Mouse (Mus musculus) heart, embryonic 15.5 days (tissue): Measurements from ENCODE around the gene Dcst2. TPM values are rescaled to one million over a fixed set of nuclear protein-coding genes. Genes with fewer than 3 reads are reported as not detected.

Experiments
- ATAC-seq: fragments of 200-750 bp; cut with Nextera tagmentation; replicated peaks from 2 replicates; pipeline ENCODE4 v1.8.0; 2017; ENCODE audit warnings: low read depth, moderate TSS enrichment; ENCODE audit not compliant: insufficient number of reproducible peaks, insufficient read depth, low FRiP score
- H3K27ac ChIP-seq: fragments of 300-500 bp; sonication (generic); 2 replicates; pipeline ENCODE4 v1.5.1; 2015; ENCODE audit warnings: mild to moderate bottlenecking, inconsistent platforms
- H3K27me3 ChIP-seq: fragments of 300-500 bp; sonication (generic); 2 replicates; pipeline ENCODE4 v1.6.1; 2015; ENCODE audit warnings: inconsistent platforms
- H3K36me3 ChIP-seq: fragments of 300-500 bp; sonication (generic); 2 replicates; pipeline ENCODE4 v1.6.1; 2015; ENCODE audit warnings: mild to moderate bottlenecking, inconsistent platforms
- H3K4me1 ChIP-seq: fragments of 300-500 bp; sonication (generic); replicated peaks from 2 replicates; pipeline ENCODE4 v1.6.1; 2015; ENCODE audit warnings: inconsistent platforms
- H3K4me2 ChIP-seq: fragments of 300-500 bp; sonication (generic); 2 replicates; pipeline ENCODE4 v1.6.1; 2015; ENCODE audit warnings: inconsistent platforms, mild to moderate bottlenecking, moderate library complexity
- H3K4me3 ChIP-seq: fragments of 300-500 bp; sonication (generic); 2 replicates; pipeline ENCODE4 v1.5.1; 2015; ENCODE audit warnings: mild to moderate bottlenecking, inconsistent platforms
- H3K9ac ChIP-seq: fragments of 300-500 bp; sonication (generic); 2 replicates; pipeline ENCODE4 v1.6.1; 2015; ENCODE audit warnings: mild to moderate bottlenecking, inconsistent platforms
- H3K9me3 ChIP-seq: fragments of 300-500 bp; sonication (generic); replicated peaks from 2 replicates; pipeline ENCODE4 v1.6.1; 2016; ENCODE audit warnings: inconsistent platforms
- WGBS: fragments of 180-500 bp; shearing (Covaris S2); methylation state at CpG from one replicate; pipeline ENCODE4 v1.1.7; 2015; ENCODE audit warnings: mixed read lengths; 5-methylcytosine and 5-hydroxymethylcytosine counted together
- polyA plus RNA-seq: library from polyadenylated mRNA; unstranded; fragments of >200 nt; fragmentation: Nextera tagmentation; extraction: Ambion mirVana; gene quantifications from 2 replicates; pipeline ENCODE4 v1.2.1, GENCODE M21; 2015

Dcst2 gene
- polyA plus RNA-seq, 1 experiment from 2014 or later = not detected

DNA sequence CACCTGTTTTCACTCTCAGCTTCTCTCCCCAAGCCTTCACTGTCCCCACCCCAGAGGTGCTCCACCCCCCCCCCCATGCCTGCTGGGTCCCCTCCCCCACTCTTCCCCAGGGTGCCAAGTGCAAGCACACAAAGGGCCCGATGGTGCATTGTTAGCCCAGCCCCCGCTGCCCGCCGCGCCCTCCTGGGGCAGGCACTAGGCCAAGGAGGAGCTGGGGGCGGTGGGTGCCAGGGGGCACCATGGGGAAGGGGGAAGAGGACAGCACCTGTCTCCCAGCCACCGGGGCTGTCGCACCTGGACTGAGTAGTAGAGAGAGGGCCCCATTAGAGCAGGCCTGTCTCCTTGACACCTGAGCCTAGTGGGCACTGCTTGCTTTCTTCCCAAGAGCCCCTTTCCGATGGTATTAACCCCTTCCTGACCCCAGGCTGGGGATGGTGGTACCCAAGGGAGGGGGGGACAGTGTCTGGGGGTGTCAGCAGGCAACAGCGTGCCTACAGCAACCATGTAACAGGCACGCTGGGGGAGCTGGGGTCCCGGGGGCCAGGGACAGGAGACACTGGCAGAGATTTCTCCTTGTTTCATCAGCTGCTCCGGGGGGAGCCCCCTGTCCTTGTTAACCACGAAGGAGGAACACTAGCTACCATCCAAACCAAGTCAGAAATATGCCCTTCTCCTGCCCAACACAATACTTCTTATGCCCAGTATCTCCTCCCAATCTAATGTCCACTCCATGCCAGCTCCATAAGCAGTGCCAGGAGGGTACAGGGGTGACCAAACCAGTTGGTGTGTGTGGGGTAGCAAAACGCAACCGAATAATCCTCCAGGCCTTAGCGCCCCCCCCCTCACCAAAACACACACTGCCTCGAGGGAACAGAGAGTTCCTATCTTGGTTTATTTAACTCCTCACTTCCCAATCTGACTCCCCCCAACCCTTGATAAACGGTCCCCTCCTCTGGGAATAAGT is 29.2 kb downstream of the Dcst2 start:
- peaks cover 48% of the 10 kb centered on the region for H3K4me1 ChIP-seq
- H3K4me2 ChIP-seq = peak overlapping the region; percentile 96
- ATAC-seq = no peak
- H3K27ac ChIP-seq = peak overlapping the region; percentile 80
- H3K9me3 ChIP-seq = no peaks in the 10 kb centered on the region
- no peaks in the 10 kb centered on the region for H3K27me3 ChIP-seq
- 12% methylated on average over 19 of the region's 19 CpGs for WGBS
- peak overlapping the region; percentile 73 for H3K4me3 ChIP-seq
- peak overlapping the region; percentile 68 for H3K9ac ChIP-seq
- no peaks in the 10 kb centered on the region for H3K36me3 ChIP-seq

DNA sequence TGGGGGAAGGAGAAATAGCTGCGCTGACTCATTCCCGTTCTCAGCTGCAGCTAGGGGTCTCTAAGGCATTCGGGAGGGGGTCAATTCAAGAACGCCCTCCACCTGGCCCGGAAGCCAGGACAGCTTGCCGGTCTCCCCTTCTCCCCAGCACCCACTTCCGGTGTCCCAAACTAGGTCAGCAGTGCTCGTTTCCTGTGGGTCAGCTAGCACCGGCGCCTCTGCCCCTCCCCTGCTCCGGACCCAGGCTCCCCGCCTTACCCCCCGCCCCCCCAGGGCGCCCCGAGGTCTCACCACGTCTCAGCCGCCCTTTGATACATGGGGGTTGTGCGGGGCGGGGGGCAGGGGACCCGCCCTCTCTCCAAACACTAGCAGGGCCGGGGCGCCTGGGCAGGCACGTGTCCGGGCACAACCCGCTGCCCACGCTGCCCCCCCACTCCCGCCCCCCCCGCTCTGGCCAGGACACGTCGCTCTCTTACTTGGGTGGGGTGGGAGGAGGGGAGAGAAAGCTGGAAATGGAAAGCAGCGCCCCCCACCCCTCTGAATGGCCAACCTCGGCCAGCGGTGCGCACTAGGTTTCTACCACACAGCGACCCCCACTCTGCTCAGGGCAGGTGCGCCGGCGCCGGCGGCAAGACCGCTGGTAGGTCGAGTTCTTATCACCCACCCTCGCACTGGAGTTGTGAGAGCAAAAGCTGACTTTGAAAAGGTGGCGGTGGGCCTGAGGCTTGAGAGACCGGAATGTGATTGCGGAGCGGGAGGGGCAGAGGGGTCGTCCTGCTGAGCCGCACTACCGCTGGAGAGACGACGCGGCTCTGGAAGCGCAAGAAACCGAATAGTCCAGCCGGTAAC is 30.1 kb downstream of the Dcst2 start:
- WGBS = under 1% methylated on average over 54 of the region's 56 CpGs
- Histone ChIP-seq H3K9ac (peak overlapping the region; percentile 68), H3K4me1 (peaks cover 57% of the 10 kb centered on the region), H3K4me3 (peak overlapping the region; percentile 73), H3K4me2 (peak overlapping the region; percentile 96), H3K27ac (peak overlapping the region; percentile 80), H3K27me3 (no peaks in the 10 kb centered on the region), H3K9me3 (no peaks in the 10 kb centered on the region), H3K36me3 (no peaks in the 10 kb centered on the region)
- no peak for ATAC-seq

DNA sequence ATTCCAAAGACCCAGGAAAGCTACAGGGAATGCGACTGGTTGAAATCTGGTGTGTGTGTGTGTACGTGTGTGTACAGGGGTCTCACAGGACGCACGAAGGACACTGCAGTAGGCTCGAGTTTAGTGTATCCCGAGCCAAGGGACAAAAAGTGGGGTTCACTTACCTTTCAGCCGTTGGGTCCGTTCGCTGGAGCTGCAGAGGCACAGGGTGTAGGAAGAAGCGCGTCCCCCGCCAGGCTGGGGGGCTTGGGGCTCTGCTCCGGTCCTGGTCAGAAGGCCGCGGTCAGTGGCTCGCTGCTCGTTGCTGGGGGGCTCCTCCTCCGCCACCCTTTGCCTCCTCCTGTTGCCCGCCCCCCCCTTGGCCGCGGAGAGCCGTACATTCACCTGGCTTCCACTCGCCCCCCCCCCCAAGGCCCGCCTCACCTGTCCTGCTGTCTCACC is 31.1 kb downstream of the Dcst2 start:
- WGBS = under 1% methylated on average over 23 of the region's 24 CpGs
- no peak for ATAC-seq

DNA sequence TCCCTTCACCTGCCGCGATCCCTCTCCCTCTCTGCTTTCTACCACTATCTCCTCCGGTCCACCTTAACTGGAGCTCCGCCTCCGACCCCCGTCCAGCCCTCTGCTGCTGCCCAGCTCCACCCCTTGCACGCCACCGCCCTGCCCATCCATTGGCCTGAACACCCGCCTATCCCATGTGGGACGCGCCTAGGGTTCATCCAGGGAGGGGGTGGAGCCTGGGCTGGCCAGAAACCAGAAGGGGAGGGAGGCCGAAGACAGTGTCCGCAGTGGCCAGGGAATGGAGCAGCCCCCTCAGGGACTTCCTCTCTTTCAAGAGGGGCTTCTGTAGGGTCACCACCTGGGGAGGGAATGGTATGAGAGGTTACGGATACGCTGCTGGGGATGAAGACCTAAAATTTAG is 31.8 kb downstream of the Dcst2 start:
- H3K4me3 ChIP-seq = peak overlapping the region; percentile 73
- peaks cover 53% of the 10 kb centered on the region for H3K4me1 ChIP-seq
- H3K36me3 ChIP-seq = no peaks in the 10 kb centered on the region
- no peaks in the 10 kb centered on the region for H3K9me3 ChIP-seq
- H3K27me3 ChIP-seq = no peaks in the 10 kb centered on the region
- H3K9ac ChIP-seq = peak overlapping the region; percentile 63
- peak overlapping the region; percentile 94 for H3K27ac ChIP-seq
- H3K4me2 ChIP-seq = peak overlapping the region; percentile 96
- peak; percentile 94 for ATAC-seq
- under 1% methylated on average over 15 of the region's 15 CpGs for WGBS

More for the DNA sequence above, 31.1 kb downstream of the Dcst2 start:
- peak overlapping the region; percentile 73 for H3K4me3 ChIP-seq
- peak overlapping the region; percentile 96 for H3K4me2 ChIP-seq
- peak overlapping the region; percentile 68 for H3K9ac ChIP-seq
- no peaks in the 10 kb centered on the region for H3K9me3 ChIP-seq
- no peaks in the 10 kb centered on the region for H3K36me3 ChIP-seq
- peak overlapping the region; percentile 80 for H3K27ac ChIP-seq
- H3K27me3 ChIP-seq = no peaks in the 10 kb centered on the region
- H3K4me1 ChIP-seq = peaks cover 56% of the 10 kb centered on the region

DNA sequence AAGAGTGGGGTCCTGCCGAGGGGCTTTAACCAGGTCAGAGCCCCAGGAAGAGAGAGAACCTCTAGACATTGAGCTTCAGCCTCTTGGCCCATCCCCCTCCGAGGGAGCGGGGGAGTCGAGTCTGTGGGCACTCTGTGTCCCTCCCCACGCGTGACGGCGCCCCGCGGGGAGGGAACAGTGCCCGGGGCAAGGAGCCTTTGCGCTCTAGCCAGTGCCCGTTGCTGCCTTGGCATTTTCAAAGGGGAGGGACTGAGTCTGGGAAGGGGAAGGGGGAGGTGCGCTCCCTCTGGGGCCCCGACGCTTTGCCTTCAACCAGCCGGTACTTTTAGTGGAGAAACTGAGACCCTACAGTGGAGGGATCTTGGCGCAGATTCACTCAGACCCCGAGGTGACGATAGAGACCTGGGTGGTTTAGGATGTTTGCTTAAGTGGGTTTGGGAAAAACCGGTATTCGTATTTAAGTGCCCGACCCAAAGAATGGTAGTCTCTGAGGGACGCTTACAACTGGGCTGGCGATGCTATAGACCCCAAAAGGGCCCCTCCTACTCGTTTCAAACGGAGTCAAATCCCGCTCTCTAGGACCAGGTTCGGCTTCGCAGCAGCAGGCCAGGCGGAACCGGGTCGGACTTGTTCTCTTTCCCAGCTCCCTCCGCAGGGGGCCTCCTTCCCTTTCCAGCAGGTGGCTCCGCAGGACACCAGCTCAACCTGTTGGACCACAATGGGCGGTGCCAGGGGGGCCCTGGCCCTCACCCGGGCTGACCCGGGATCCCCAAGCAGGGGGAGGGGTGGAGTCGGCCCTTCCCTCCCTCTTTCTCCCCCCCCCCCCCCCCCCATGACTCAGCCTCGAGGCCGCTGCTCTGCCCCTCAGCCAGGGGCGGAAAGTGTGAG is 32.5 kb downstream of the Dcst2 start, which contains the start of gene Zbtb7b:
Gene Zbtb7b (minus strand): TSS at position 771 of the 888 bp plus-strand sequence.
- H3K4me1 ChIP-seq = peaks cover 53% of the 10 kb centered on the region
- under 1% methylated on average over 39 of the region's 42 CpGs for WGBS

DNA sequence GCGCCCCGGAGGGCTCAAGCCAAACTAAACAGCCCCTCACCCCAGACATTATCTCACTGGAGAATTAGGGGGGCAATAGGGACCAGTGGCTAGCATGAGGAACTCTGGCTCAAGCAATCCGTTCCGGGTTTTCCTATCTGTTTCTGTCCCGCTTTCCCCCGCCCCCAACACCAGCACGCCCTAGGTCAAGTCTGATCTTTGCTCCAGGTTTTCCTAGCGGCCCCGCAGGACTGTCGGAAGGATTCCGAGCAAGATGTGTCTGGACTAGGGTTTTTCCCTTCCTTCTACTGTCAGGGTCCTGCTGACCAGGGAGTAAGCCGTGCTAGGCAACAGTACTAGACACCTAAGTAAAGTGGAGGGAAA is 33.1 kb downstream of the Dcst2 start:
- peak overlapping the region; percentile 96 for H3K4me2 ChIP-seq
- under 1% methylated on average over 11 of the region's 12 CpGs for WGBS
- no peaks in the 10 kb centered on the region for H3K36me3 ChIP-seq
- peak overlapping the region; percentile 63 for H3K9ac ChIP-seq
- H3K4me3 ChIP-seq = peak overlapping the region; percentile 73
- peak; percentile 9; the same call in 1 of the 2 replicates for ATAC-seq
- peaks cover 48% of the 10 kb centered on the region for H3K4me1 ChIP-seq
- H3K27me3 ChIP-seq = no peaks in the 10 kb centered on the region
- peak overlapping the region; percentile 94 for H3K27ac ChIP-seq
- no peaks in the 10 kb centered on the region for H3K9me3 ChIP-seq

More for the DNA sequence above, 32.5 kb downstream of the Dcst2 start, which contains the start of gene Zbtb7b:
- Histone ChIP-seq H3K27ac (peak within 1 kb of the TSS; percentile 94), H3K4me3 (peak within 1 kb of the TSS; percentile 73), H3K4me2 (peak within 1 kb of the TSS; percentile 96), H3K9ac (peak within 1 kb of the TSS; percentile 63), H3K27me3 (no peaks in the 10 kb centered on the region), H3K36me3 (no peaks in the 10 kb centered on the region), H3K9me3 (no peaks in the 10 kb centered on the region)
- ATAC-seq = peak; percentile 51

DNA sequence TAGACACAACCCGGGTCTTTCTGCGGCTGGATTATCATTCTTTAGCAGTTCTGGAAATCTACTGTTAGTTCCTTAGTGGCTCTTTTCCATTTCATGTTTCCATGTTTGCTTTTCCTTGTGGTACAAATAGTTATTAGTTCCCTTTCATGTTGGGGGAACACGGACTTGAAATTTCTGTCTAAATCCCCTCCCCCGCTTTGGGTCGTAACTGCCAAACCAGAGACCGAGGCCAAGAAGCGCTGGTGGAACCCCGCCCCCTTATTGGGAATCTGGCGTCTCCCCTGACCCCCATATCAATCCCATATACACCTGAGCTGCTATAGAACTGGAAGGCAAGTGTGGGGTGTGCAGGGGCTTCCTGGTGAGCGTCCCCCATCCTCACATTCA is 33.6 kb downstream of the Dcst2 start:
- H3K4me3 ChIP-seq = peak overlapping the region; percentile 73
- H3K9me3 ChIP-seq = no peaks in the 10 kb centered on the region
- no peaks in the 10 kb centered on the region for H3K36me3 ChIP-seq
- peak overlapping the region; percentile 96 for H3K4me2 ChIP-seq
- peak overlapping the region; percentile 63 for H3K9ac ChIP-seq
- no peak for ATAC-seq
- peaks cover 43% of the 10 kb centered on the region for H3K4me1 ChIP-seq
- H3K27me3 ChIP-seq = no peaks in the 10 kb centered on the region
- 3% methylated on average over 10 of the region's 10 CpGs for WGBS
- peak overlapping the region; percentile 94 for H3K27ac ChIP-seq

DNA sequence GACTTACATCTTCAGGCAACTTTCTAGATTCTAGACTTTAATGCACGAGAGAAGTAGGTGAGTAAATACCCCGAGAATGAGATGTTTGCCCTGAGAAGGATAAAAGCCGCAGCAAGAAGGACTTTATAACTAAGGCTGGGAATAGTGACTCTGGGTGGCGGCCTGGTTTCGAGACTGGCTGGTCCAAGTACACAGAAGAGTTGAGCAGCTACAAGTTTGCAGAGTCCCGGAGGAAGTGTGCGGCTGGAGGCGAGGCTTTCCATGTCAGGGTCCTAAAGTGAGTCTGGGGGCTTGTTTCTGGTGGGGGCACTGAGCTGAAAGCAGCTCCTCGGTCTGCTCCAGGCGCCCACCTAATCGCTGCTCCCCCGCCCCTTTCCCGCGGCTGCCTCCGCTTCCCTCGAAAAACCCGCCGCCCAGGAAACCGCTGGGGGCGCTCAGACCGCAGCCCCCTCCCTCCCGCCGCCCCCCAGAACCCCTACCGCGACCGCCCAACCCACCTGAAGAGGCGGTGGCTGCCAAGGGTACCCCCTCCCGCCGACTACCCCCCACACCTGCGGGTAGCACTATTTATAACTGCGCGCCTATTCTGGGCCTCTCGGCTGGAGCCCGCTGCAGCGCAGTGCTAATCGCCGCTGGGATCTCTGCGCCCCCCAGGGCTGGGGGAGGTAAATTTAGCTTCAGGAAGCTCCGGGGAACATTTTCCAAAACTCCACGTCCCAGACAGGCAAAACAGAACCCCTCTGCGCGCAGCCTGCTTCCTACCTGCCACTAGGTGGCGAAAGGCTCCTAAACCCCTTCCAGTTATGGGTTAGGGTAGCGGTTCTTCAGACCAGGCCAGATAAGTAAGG is 34.3 kb downstream of the Dcst2 start:
- Histone ChIP-seq H3K27ac (peak overlapping the region; percentile 94), H3K9me3 (no peaks in the 10 kb centered on the region), H3K4me1 (peaks cover 37% of the 10 kb centered on the region), H3K36me3 (no peaks in the 10 kb centered on the region), H3K27me3 (no peaks in the 10 kb centered on the region), H3K4me2 (peak overlapping the region; percentile 96), H3K9ac (peak overlapping the region; percentile 63), H3K4me3 (peak overlapping the region; percentile 73)
- WGBS = under 1% methylated on average over 44 of the region's 44 CpGs
- ATAC-seq = no peak

DNA sequence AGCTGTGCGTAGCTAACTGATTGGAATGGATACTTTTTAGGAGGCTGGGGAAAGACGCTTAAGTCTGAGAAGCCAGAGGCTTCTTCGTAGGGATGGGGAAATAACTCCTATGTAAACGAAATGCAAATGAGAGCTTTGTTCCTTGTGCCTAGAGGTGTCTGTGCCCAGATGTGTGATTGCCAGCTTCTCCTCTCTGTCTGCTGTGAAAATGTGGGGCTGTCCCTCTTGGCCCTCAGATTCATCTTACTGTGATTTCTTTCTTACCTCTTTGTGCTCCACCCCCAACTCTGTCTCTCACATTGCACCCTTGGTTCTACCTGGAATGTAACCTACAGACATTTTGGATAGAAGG is 34.9 kb downstream of the Dcst2 start:
- Histone ChIP-seq H3K36me3 (peaks cover 3% of the 10 kb centered on the region; the same call in 1 of the 2 replicates), H3K4me2 (peak overlapping the region; percentile 96), H3K4me3 (peak overlapping the region; percentile 73), H3K9me3 (no peaks in the 10 kb centered on the region), H3K27ac (peak overlapping the region; percentile 94), H3K27me3 (no peaks in the 10 kb centered on the region), H3K9ac (peak overlapping the region; percentile 63), H3K4me1 (peaks cover 31% of the 10 kb centered on the region)
- WGBS = 0% methylated on average over 4 of the region's 4 CpGs
- ATAC-seq = no peak

DNA sequence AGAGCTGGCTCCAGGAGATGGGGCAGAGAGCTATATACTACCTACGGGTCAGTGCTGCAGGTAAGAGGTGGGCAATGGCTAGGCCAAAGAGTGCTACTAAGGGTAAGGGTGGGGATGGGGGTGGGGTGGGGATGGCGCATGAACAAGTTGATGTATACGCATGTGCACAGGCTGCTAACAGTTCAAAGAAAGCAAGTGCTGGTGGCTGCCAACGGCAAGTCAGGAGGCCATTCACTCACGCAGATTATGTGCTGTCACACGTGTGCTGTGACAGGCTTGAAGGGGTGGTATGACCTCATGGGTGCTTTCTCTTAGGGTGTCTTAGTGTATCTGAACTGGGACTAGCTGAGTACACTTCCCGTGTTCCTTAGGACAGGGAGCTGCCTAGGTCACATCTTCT is 39.6 kb downstream of the Dcst2 start:
- Histone ChIP-seq H3K9ac (no peak overlapping the region), H3K9me3 (no peaks in the 10 kb centered on the region), H3K4me3 (no peak overlapping the region), H3K4me1 (peaks cover 8% of the 10 kb centered on the region), H3K27ac (no peak overlapping the region), H3K27me3 (no peaks in the 10 kb centered on the region), H3K36me3 (peaks cover 34% of the 10 kb centered on the region), H3K4me2 (no peak overlapping the region)
- 84% methylated on average over 7 of the region's 7 CpGs for WGBS
- ATAC-seq = no peak
